Mouse (Mus musculus) liver, embryonic 14.5 days (tissue): Measurements from ENCODE around the gene Selenov.

Experiments
- CTCF ChIP-seq: IDR thresholded peaks from 2 replicates; pipeline ENCODE4 v1.5.1; 2016; ENCODE audit warnings: antibody characterized with exemption, low read depth, control low read depth
- EP300 ChIP-seq: IDR thresholded peaks from 2 replicates; pipeline ENCODE4 v1.6.1; 2016; ENCODE audit warnings: antibody characterized with exemption, low read depth

GRCm38 (mm10) chr7:28290638-28291590 is at the start of gene Selenov:
- no peak for TF ChIP-seq CTCF
- no peak for TF ChIP-seq EP300
